Mouse (Mus musculus): ENCODE measurements around the gene Mmp21.

DNA sequence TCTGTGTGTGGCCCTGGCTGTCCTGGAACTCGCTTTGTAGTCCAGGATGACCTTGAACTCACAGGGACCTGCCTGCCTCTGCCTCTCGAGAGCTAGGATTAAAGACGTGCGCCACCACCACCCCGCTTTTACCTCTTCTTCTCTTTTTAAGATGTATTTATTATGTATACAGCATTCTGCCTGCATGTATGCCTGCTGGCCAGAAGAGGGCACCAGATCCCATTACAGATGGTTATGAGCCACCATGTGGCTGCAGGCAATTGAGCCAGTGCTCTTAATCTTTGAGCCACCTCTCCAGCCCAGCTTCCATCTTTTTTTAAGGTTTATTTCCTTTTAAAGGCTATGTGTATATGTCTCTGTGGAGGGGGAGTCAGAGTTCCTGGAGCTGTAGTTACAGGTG, 4.2 kb upstream of the Mmp21 start:
- TF ChIP-seq CTCF (IDR thresholded peaks at IDR 0.05; ENCODE audit: control insufficient read depth, insufficient read depth, insufficient read length) (no peak), MAX (IDR thresholded peaks at IDR 0.05) (no peak), USF1 (IDR thresholded peaks at IDR 0.05; ENCODE audit: low read depth) (no peak), MYOG (IDR thresholded peaks at IDR 0.05; ENCODE audit: control insufficient read depth, extremely low read depth, insufficient read length) (no peak), MYOD1 (IDR thresholded peaks at IDR 0.05; ENCODE audit: control insufficient read depth, insufficient read length, low read depth) (no peak)
